Mouse (Mus musculus): Measurements from ENCODE around the gene Hist1h3g.

DNA sequence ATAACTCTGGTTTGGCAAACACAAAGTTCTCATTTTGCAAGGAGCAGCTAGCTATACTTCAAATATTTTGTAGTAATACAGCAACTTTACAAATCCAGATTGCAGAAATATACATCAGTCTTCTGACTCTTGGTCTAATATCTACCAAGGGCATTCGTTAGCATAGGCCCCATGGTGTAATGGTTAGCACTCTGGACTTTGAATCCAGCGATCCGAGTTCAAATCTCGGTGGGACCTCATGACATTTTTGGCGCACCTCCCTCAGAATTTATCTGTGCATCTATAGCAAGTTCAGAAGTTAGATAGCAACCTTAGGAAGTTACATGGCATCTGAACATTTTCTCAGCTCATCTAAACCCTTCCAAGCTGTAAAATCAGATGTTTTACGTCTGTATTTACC, 16.3 kb upstream of the Hist1h3g start:
- TF ChIP-seq CTCF (IDR thresholded peaks at IDR 0.05; ENCODE audit: control insufficient read depth, insufficient read depth, low read length) (no peak), POLR2A (IDR thresholded peaks at IDR 0.05; ENCODE audit: borderline replicate concordance, control insufficient read depth, low read depth, low read length) (no peak)

Data from bone marrow, adult 2 months (tissue).